Mouse (Mus musculus): ENCODE data around the gene Gm6502. TPM values are rescaled to one million over a fixed set of nuclear protein-coding genes. Genes with fewer than 3 reads are reported as not detected.

Gm6502 gene
- polyA plus RNA-seq (2012; rRNA removed) = not detected in 2 replicates

GRCm38 (mm10) chr5:94314135-94314534 is at the start of gene Gm6502:
TSS of gene Gm6502 (plus strand) at chr5:94314435.

GRCm38 (mm10) chr5:94306696-94307095 is 7.5 kb upstream of the Gm6502 start, which contains the start of gene A430089I19Rik:
TSS of gene A430089I19Rik (minus strand) at chr5:94306796.

GRCm38 (mm10) chr5:94339449-94339848 is 25.2 kb downstream of the Gm6502 start, which contains the start of gene AA792892:
TSS of gene AA792892 (plus strand) at chr5:94339749.

Other genes with a start within 250 kb of the Gm6502 start
- not detected in 2 replicates for gene BC061212, start 243.9 kb upstream of the Gm6502 start, polyA plus RNA-seq (2012; rRNA removed)
- not detected in 2 replicates for gene Gm6351, start 238.1 kb upstream of the Gm6502 start, polyA plus RNA-seq (2012; rRNA removed)
- not detected in 2 replicates for gene Gm3106, start 96.4 kb upstream of the Gm6502 start, polyA plus RNA-seq (2012; rRNA removed)
- gene A430089I19Rik, start 7.6 kb upstream of the Gm6502 start, polyA plus RNA-seq (2012; rRNA removed) = not detected in 2 replicates
- gene AA792892, start 25.3 kb downstream of the Gm6502 start, polyA plus RNA-seq (2012; rRNA removed) = not detected in 2 replicates
- gene Gm7682, start 131.3 kb downstream of the Gm6502 start, polyA plus RNA-seq (2012; rRNA removed) = not detected in 2 replicates
- gene Gm3139, start 211.9 kb downstream of the Gm6502 start, polyA plus RNA-seq (2012; rRNA removed) = not detected in 2 replicates